Mouse (Mus musculus): Measurements from ENCODE around the gene March7.

GRCm38 (mm10) chr2:60278627-60279026, 68.9 kb downstream of the March7 start:
- TF ChIP-seq POLR2A (IDR thresholded peaks at IDR 0.05; ENCODE audit: control insufficient read depth in 1 of 2, insufficient read depth in 1 of 2, low read depth in 1 of 2, low read length in 2 of 2, poor library complexity in 1 of 2) (no peak), MYC (IDR thresholded peaks at IDR 0.05; ENCODE audit: low read depth, low read length) (no peak), ELF1 (IDR thresholded peaks at IDR 0.05; ENCODE audit: low read depth, low read length) (no peak), CTCF (IDR thresholded peaks at IDR 0.05 in 2 of 3, conservative IDR thresholded peaks at IDR 0.05 in 1 of 3; ENCODE audit: control insufficient read depth in 1 of 3, insufficient read depth in 1 of 3, low read depth in 2 of 3, low read length in 3 of 3, poor library complexity in 1 of 3, severe bottlenecking in 1 of 3) (no peak)

All from MEL (cell line).